Mouse (Mus musculus): ENCODE data around the gene Rdh5. TPM values are rescaled to one million over a fixed set of nuclear protein-coding genes. Genes with fewer than 3 reads are reported as not detected.

Rdh5 gene
- polyA plus RNA-seq, 1 experiment from 2014 or later: 17.3 TPM

DNA sequence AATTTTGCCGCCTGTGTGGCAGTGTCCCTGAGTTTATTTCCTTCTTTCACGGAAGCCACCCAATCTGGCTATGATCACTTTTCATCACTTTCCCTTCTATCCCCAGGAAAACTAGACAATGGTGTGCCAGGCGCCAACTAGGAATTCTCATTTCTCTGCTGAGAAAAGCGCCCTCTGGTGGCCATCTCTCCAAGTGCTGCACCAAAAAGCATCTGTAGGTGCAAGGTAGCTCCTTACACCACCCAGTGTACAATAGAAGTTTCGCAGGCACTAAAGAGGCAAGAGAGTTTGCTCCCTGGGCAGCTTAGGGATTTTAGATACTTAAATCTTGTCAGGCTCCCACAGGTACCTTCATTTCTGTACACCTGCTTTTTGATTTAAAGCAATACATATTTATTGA is 9.5 kb downstream of the Rdh5 start:
- no peak for ATAC-seq (ENCODE audit: borderline replicate concordance, extremely low read depth, low FRiP score, low TSS enrichment)
- H3K4me1 ChIP-seq: peaks cover 31% of the 10 kb centered on the region
- H3K36me3 ChIP-seq: peaks cover 52% of the 10 kb centered on the region
- H3K4me3 ChIP-seq: no peak overlapping the region
- 0 out of 2 replicates have a peak overlapping the region, but pooled peaks have one; percentile 30 for H3K27ac ChIP-seq
- H3K9me3 ChIP-seq: no peaks in the 10 kb centered on the region
- H3K9ac ChIP-seq: no peak overlapping the region
- H3K4me2 ChIP-seq: no peak overlapping the region
- no peaks in the 10 kb centered on the region for H3K27me3 ChIP-seq
- WGBS: 7% methylated on average over 5 of the region's 5 CpGs

DNA sequence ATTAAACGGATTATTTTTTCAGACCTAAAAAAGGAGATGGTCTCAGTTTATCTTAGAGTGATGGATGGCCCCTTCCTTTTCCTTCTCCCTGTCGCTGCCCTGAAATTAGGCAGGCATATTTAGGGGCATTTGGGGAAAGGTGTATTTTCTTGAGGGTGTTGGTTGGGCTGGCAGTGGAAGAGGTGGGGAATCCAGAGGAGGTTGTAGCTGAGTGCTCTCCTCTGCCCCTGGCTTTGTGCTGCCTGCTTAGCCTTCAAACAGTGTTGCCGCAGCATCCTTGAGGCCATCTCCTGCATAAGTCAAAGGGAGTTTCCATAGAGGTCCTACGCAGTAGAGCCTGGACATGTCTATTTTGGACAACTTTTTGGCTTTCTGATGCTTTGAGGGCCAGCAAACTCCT is 9.9 kb downstream of the Rdh5 start:
- 74% methylated on average over 4 of the region's 4 CpGs for WGBS
- H3K4me2 ChIP-seq: no peak overlapping the region
- H3K27me3 ChIP-seq: no peaks in the 10 kb centered on the region
- 0 out of 2 replicates have a peak overlapping the region, but pooled peaks have one; percentile 30 for H3K27ac ChIP-seq
- no peak overlapping the region for H3K9ac ChIP-seq
- no peaks in the 10 kb centered on the region for H3K9me3 ChIP-seq
- H3K4me1 ChIP-seq: peaks cover 31% of the 10 kb centered on the region
- no peak for ATAC-seq (ENCODE audit: borderline replicate concordance, extremely low read depth, low FRiP score, low TSS enrichment)
- no peak overlapping the region for H3K4me3 ChIP-seq
- H3K36me3 ChIP-seq: peaks cover 48% of the 10 kb centered on the region

DNA sequence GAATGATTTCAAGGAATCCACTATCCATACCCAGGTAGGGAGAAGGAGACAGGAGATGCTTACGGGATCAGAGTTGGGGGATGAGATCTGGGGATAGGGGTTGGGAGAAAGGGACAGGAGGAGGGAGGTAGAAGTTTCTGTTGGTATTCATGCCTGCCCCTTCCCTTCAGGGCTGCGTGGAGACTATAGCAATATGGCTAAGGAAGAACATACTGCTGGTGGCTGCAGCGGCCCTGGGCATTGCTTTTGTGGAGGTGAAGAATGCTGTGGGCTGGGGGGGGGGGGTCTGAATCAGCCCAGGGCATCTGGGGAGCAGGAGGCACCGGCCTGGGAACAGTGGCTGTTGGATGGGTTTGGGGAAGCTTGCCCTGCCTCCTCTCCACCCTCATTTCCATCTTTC is 10.4 kb downstream of the Rdh5 start:
- peaks cover 43% of the 10 kb centered on the region for H3K36me3 ChIP-seq

DNA sequence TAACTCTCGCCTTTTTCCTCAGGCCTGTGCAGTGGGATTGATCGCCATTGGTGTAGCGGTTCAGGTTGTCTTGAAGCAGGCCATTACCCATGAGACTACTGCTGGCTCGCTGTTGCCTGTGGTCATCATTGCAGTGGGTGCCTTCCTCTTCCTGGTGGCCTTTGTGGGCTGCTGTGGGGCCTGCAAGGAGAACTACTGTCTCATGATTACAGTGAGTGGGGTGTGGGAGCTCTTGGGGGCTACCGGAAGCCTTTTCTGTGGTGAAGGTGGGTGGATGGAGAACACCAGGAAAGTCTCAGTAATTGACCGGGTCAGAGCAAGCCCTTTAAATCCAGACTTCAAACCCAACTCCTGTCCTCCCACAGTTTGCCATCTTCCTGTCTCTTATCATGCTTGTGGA is 11.3 kb downstream of the Rdh5 start:
- Histone ChIP-seq H3K4me2 (peak overlapping the region; percentile 83), H3K27me3 (no peaks in the 10 kb centered on the region), H3K4me3 (peak overlapping the region; percentile 94), H3K4me1 (peaks cover 31% of the 10 kb centered on the region), H3K36me3 (peaks cover 36% of the 10 kb centered on the region), H3K27ac (no peak overlapping the region), H3K9me3 (no peaks in the 10 kb centered on the region), H3K9ac (no peak overlapping the region)
- ATAC-seq (ENCODE audit: borderline replicate concordance, extremely low read depth, low FRiP score, low TSS enrichment): no peak
- WGBS: 86% methylated on average over 6 of the region's 6 CpGs

More for the DNA sequence above, 10.4 kb downstream of the Rdh5 start:
- no peak overlapping the region for H3K4me2 ChIP-seq
- 82% methylated on average over 4 of the region's 4 CpGs for WGBS
- H3K9me3 ChIP-seq: no peaks in the 10 kb centered on the region
- H3K4me3 ChIP-seq: no peak overlapping the region
- no peak overlapping the region for H3K9ac ChIP-seq
- H3K27me3 ChIP-seq: no peaks in the 10 kb centered on the region
- peaks cover 31% of the 10 kb centered on the region for H3K4me1 ChIP-seq
- no peak for ATAC-seq (ENCODE audit: borderline replicate concordance, extremely low read depth, low FRiP score, low TSS enrichment)
- no peak overlapping the region for H3K27ac ChIP-seq

DNA sequence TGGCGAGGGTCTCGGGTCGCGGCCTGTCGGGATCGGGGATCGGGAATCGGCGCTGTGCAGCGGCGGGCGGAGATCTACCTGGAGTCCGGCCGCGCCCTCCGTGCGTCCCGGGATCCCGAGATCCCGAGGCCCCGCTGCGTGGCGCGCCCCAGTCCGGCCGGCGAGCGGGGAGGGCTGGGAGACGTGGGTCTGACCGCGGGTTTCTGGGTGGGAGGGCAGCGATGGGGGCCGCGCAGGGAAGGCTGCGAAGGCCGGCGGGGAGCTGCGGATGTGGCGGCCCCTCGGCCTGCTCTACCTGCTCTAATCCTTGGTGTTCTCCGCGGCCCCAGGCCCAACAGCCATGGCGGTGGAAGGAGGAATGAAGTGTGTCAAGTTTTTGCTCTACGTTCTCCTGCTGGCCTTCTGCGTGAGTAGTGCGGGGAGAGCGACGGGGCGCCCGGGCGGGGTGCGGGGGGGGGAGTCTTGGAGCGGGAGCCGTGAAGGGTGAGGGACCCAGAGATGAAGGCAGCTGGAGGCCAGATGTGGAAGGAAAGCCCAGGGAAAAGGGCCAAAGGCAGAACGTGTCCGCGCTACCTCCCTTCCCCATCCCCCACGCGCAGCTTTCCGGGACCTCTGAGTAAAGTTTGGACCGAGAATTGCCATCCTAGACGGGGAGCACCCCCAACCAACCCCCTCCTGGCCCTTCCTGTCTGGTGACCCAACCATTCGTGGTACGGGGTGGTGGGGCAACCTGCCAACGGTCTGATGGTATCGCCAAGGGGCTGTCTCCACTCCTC is 12.4 kb downstream of the Rdh5 start:
- Histone ChIP-seq H3K27ac (peak overlapping the region; percentile 88), H3K4me2 (peak overlapping the region; percentile 83), H3K27me3 (no peaks in the 10 kb centered on the region), H3K36me3 (peaks cover 28% of the 10 kb centered on the region), H3K9me3 (no peaks in the 10 kb centered on the region), H3K4me3 (peak overlapping the region; percentile 94), H3K9ac (peak overlapping the region; percentile 94), H3K4me1 (peaks cover 31% of the 10 kb centered on the region)
- peak; percentile 27 for ATAC-seq (ENCODE audit: borderline replicate concordance, extremely low read depth, low FRiP score, low TSS enrichment)
- 1% methylated on average over 64 of the region's 66 CpGs for WGBS

DNA sequence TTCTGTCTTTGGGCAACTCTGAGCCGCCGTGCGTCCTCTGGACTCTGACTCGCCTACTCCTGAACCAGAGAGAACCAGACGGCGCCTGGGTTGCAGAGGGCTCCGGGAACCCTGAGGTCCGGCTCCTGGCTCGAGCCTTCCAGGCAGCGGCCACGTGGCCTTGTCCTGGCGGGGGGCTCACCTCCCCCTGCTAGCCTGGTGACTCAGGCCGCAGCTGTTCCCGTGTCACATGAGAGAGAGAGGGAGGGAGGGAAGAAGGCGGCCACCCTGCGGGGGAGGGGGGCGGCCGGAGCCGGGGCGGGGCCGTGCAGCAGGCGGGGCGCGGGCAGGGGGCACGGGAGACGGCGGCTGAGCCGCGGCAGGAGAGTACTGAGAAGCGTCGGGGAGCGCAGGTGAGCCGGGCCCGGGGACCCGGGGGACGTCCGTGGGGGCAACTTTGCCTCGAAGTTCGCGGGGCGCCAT is 13.1 kb downstream of the Rdh5 start:
- under 1% methylated on average over 29 of the region's 41 CpGs for WGBS

DNA sequence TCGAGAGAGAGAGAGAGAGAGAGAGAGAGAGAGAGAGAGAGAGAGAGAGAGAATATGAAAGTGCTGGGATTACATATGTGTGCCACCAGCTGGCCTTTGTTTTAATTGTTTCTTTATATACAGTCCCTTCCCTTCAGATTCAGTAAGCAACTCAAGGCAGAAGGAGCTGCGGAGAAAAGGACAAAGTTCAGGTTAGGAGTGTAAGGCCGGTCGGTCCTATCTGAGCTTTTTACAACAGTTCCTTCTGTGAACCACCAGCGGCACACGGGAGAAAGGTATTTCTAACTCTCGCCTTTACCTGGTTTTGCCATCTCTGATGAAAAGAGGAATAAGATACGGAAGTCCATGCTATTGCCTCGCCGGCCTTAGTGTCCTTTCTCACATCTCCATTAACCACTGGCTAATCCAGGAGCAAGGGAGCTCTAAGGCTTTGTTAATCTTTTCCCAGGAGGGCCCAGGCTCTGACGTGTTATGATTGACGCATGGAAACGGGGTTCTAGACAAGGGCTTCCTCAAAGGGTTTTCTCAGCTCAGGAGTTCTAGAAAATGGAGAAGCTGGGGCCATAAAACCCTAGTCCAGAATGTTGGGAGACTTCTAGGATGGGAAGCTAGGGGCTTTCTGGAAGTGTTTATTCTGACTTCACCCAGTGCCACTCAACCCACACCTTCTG is 13.8 kb downstream of the Rdh5 start:
- Histone ChIP-seq H3K4me1 (peaks cover 31% of the 10 kb centered on the region), H3K36me3 (peaks cover 15% of the 10 kb centered on the region), H3K27ac (peak overlapping the region; percentile 88), H3K4me2 (peak overlapping the region; percentile 83), H3K4me3 (peak overlapping the region; percentile 94), H3K9me3 (no peaks in the 10 kb centered on the region), H3K27me3 (no peaks in the 10 kb centered on the region), H3K9ac (peak overlapping the region; percentile 94)
- no peak for ATAC-seq (ENCODE audit: borderline replicate concordance, extremely low read depth, low FRiP score, low TSS enrichment)
- 54% methylated on average over 13 of the region's 13 CpGs for WGBS

More for the DNA sequence above, 13.1 kb downstream of the Rdh5 start:
- peak overlapping the region; percentile 83 for H3K4me2 ChIP-seq
- H3K9ac ChIP-seq: peak overlapping the region; percentile 94
- peak; percentile 92 for ATAC-seq (ENCODE audit: borderline replicate concordance, extremely low read depth, low FRiP score, low TSS enrichment)
- no peaks in the 10 kb centered on the region for H3K9me3 ChIP-seq
- peaks cover 22% of the 10 kb centered on the region for H3K36me3 ChIP-seq
- H3K27ac ChIP-seq: peak overlapping the region; percentile 88
- no peaks in the 10 kb centered on the region for H3K27me3 ChIP-seq
- H3K4me1 ChIP-seq: peaks cover 31% of the 10 kb centered on the region
- H3K4me3 ChIP-seq: peak overlapping the region; percentile 94

DNA sequence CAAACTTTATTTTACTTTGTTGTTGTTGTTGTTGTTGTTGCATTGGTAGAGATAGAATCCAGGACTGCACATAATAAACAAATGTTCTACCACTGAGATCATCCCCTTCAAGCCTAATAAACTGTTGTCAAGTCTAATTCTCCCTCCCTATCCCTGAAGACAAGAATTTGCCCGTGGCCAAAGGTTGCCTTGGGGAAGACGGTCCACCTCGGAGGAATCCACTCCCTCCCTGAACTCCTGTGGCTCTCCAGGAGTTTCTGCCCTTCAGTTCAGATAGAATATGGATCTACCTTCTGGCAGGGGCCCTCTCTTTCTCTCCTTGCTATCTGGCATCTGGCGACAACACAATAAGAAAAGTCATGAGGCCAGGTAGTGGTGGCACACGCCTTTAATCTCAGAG is 17.9 kb downstream of the Rdh5 start:
- H3K4me2 ChIP-seq: no peak overlapping the region
- 82% methylated on average over 5 of the region's 5 CpGs for WGBS
- no peaks in the 10 kb centered on the region for H3K9me3 ChIP-seq
- H3K27ac ChIP-seq: no peak overlapping the region
- H3K4me3 ChIP-seq: no peak overlapping the region
- no peak overlapping the region for H3K9ac ChIP-seq
- H3K36me3 ChIP-seq: no peaks in the 10 kb centered on the region
- ATAC-seq (ENCODE audit: borderline replicate concordance, extremely low read depth, low FRiP score, low TSS enrichment): no peak
- H3K27me3 ChIP-seq: no peaks in the 10 kb centered on the region
- peaks cover 9% of the 10 kb centered on the region for H3K4me1 ChIP-seq

DNA sequence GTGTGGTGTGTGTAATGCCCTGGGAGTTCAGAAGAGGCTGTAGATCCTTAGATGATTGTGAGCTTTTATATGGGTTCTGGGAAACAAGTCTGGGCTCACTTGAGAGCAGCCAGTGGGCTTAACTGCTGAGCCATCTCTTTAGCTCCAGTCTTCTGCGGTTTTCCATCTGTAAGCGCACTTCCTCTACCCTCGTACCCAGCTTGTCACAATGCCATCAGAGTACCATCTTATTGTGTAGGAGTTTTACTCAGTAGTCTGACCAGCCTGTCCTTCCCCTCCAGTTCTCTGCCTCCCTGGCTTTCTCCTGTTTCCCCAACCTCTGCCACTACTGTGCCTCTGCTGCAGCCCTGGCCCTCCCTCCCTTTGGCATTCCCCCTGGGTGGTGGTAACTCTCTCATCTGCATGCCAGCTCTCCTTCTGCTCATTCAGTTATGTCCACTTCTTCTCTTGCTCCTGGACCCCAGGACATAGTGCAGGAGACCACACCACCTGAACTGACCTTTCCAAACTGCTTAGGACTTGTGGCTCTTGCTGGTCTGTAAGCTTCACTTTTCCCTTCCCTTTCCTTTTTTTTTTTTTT is 20.2 kb downstream of the Rdh5 start:
- Histone ChIP-seq H3K4me1 (peaks cover 2% of the 10 kb centered on the region; the same call in 1 of the 2 replicates), H3K27me3 (no peaks in the 10 kb centered on the region), H3K36me3 (no peaks in the 10 kb centered on the region), H3K4me2 (no peak overlapping the region), H3K27ac (no peak overlapping the region), H3K9me3 (no peaks in the 10 kb centered on the region), H3K4me3 (no peak overlapping the region), H3K9ac (no peak overlapping the region)
- WGBS: 70% methylated on average over 3 of the region's 3 CpGs
- no peak for ATAC-seq (ENCODE audit: borderline replicate concordance, extremely low read depth, low FRiP score, low TSS enrichment)

DNA sequence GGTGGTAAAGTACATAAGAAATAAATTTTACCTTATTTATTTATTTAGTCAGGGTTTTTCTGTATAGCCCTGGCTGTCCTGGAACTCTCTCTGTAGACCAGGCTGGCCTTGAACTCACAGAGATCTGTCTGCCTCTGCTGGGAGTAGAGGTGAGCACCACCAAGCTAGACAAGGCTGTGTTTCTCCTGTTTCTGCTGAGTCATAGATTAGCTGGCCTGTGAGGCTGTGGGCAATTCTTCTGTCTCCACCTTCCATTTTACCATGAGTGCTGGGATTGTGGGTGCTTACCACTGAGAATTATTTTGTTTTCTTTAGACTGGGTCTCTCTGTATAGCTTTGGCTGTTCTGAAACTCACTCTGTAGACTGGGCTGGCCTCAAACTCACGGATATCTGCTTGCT is 21.3 kb downstream of the Rdh5 start:
- WGBS: 72% methylated on average over 1 of the region's 1 CpGs
- H3K36me3 ChIP-seq: no peaks in the 10 kb centered on the region
- H3K9ac ChIP-seq: no peak overlapping the region
- ATAC-seq (ENCODE audit: borderline replicate concordance, extremely low read depth, low FRiP score, low TSS enrichment): no peak
- H3K9me3 ChIP-seq: no peaks in the 10 kb centered on the region
- H3K4me2 ChIP-seq: no peak overlapping the region
- H3K27me3 ChIP-seq: peaks cover 7% of the 10 kb centered on the region
- H3K27ac ChIP-seq: no peak overlapping the region
- H3K4me3 ChIP-seq: no peak overlapping the region
- peaks cover 10% of the 10 kb centered on the region for H3K4me1 ChIP-seq

DNA sequence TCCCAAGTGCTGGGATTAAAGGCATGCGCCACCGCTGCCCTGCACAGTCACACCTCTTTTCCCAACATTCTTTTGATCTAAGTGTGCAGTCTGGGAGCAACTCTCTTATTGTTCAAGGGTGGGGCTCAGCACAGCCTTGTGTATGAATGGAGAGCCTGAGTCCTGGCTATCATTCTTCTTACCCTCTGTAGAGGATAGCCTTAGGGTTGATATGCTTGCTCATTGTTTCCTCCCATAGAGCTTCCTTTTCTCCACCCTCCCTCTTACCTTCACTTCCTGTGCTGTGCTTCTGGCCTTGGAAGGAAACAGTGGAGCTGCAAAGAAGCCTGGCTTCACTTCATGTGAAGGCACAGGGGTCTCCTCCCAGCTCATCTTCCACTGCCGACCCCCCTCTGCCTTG is 22.0 kb downstream of the Rdh5 start, which contains the start of gene Cd63:
Cd63 (plus strand) TSS at position 292 of the 400 bp plus-strand sequence.
- Histone ChIP-seq H3K36me3 (no peaks in the 10 kb centered on the region), H3K27me3 (peaks cover 14% of the 10 kb centered on the region), H3K4me1 (peaks cover 17% of the 10 kb centered on the region), H3K4me3 (no peak within 1 kb of the TSS), H3K4me2 (no peak within 1 kb of the TSS), H3K9ac (no peak within 1 kb of the TSS), H3K27ac (no peak within 1 kb of the TSS), H3K9me3 (no peaks in the 10 kb centered on the region)
- ATAC-seq (ENCODE audit: borderline replicate concordance, extremely low read depth, low FRiP score, low TSS enrichment): no peak
- WGBS: 79% methylated on average over 3 of the region's 3 CpGs

All from lung, embryonic 15.5 days (tissue).